ENCODE assay signal across 9 mouse cellular contexts in the genomic region with DNA sequence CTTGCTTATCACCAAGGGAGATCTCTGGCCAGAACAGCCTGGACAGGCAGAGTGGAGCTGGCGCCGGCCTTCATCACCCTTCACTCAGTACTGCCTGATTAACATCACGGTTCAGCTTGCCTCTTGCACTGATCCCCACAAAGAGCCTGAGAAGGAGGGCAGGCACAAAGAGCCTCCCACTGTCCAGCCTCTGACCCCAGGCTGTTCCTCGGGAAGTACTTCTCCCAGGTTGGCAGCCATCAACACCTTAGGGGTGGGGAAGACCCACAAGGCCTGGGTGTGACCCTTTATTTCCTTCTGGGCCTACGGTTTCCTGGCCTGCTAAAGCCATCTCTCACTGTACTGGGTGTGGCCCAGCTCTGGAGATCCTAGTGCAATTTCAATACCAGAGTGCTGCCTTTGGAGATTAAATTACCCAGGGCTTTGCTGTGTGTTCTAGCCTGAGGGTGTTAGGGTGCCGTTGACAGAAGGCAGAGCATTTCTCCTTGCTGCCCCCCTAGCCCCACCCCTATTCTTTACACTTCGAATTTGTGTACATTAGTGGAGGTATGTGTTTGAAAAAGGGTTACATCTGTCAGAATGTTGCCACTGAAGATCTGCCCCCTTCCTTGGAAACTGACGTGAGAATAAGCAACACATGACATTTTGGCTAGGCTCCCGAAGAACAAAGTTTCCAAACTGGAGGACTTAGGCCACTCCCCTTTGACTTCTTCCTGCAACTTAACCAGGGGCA.
DNase-seq lines count a peak whose midpoint lies in the region; ATAC-seq lines count a peak whose summit lies in the region.
"Had no signal": no experiment of that assay in that cellular context is flagged by ENCODE, and none has a peak within 500 bp of the region (broad histone marks: within the 10 kb centered on the region; RNA-seq: fewer than 3 reads in every experiment).

No protein-coding gene starts in this region.

- H3K4me3 ChIP-seq in limb, embryonic 12.5 days (replicated peaks) = no peak overlapping the region
- no peak overlapping the region for H3K4me3 ChIP-seq in forebrain, embryonic 16.5 days (replicated peaks; ENCODE audit: low read length)

- H3K27me3 ChIP-seq in limb, embryonic 12.5 days = peaks cover 17% of the 10 kb centered on the region
- no peaks in the 10 kb centered on the region for H3K27me3 ChIP-seq in forebrain, embryonic 16.5 days (replicated peaks; ENCODE audit: control insufficient read depth, insufficient read depth, low read length)

- peak overlapping the region; percentile 35; the same call in 1 of the 2 replicates for H3K27ac ChIP-seq in limb, embryonic 12.5 days
- H3K27ac ChIP-seq in forebrain, embryonic 16.5 days (ENCODE audit: low read length) = no peak overlapping the region

- H3K9me3 ChIP-seq in limb, embryonic 12.5 days = no peaks in the 10 kb centered on the region
- H3K9me3 ChIP-seq in forebrain, embryonic 16.5 days (ENCODE audit: control insufficient read depth, low read length) = no peaks in the 10 kb centered on the region

- ATAC-seq in limb, embryonic 12.5 days (ENCODE audit: insufficient number of reproducible peaks, insufficient read depth, low FRiP score, low TSS enrichment, low read depth) = no peak
- no peak for ATAC-seq in forebrain, embryonic 16.5 days

- WGBS in limb, embryonic 12.5 days = 19% methylated on average over 9 of the region's 9 CpGs
- WGBS in forebrain, embryonic 16.5 days = 66% methylated on average over 9 of the region's 9 CpGs

- H3K4me1 ChIP-seq in limb, embryonic 12.5 days (replicated peaks) = peaks cover 50% of the 10 kb centered on the region
- peaks cover 13% of the 10 kb centered on the region for H3K4me1 ChIP-seq in forebrain, embryonic 16.5 days (replicated peaks; ENCODE audit: control insufficient read depth, insufficient read depth, low read length)

- no peaks in the 10 kb centered on the region for H3K36me3 ChIP-seq in limb, embryonic 12.5 days
- no peaks in the 10 kb centered on the region for H3K36me3 ChIP-seq in forebrain, embryonic 16.5 days (ENCODE audit: control insufficient read depth, insufficient read depth)

- no peak overlapping the region for H3K4me2 ChIP-seq in limb, embryonic 12.5 days
- no peak overlapping the region for H3K4me2 ChIP-seq in forebrain, embryonic 16.5 days (ENCODE audit: low read length)

- intact Hi-C loops in heart, postnatal 10 days (cut with DNase I) = no loop called here

- H3K9ac ChIP-seq in limb, embryonic 12.5 days (replicated peaks) = no peak overlapping the region
- no peak overlapping the region for H3K9ac ChIP-seq in forebrain, embryonic 16.5 days (replicated peaks; ENCODE audit: low read depth, low read length)

- DNase-seq in urinary bladder, adult 18-20 months (ENCODE audit: low spot score in 2 of 2) = peak; percentile 55 to 56
- DNase-seq in urinary bladder, postnatal 10 days (ENCODE audit: low spot score) = no peak
- DNase-seq in heart, postnatal 10 days = peak; percentile 8 to 22
- DNase-seq in urinary bladder, postnatal 4 days (ENCODE audit: low spot score in 2 of 2) = peak; percentile 27 to 32
- DNase-seq in thymus, postnatal 14 days = no peak
- no peak for DNase-seq in gastrocnemius, adult 8-10 months (ENCODE audit: low spot score in 2 of 2)
- DNase-seq: layer of hippocampus, postnatal 36 days had no signal

Comparison
In these comparisons a context has a peak if more than half of its experiments do, and no peak if none do; other contexts are left out.
1. DNase-seq: peak in urinary bladder, adult 18-20 months (2 of 2), heart, postnatal 10 days (2 of 2) and urinary bladder, postnatal 4 days (2 of 2); none in urinary bladder, postnatal 10 days (single experiment), thymus, postnatal 14 days (single experiment) and gastrocnemius, adult 8-10 months (0 of 2).